Mouse (Mus musculus) limb, embryonic 15.5 days (tissue): ENCODE measurements around the gene Etv2. TPM values are rescaled to one million over a fixed set of nuclear protein-coding genes. Genes with fewer than 3 reads are reported as not detected.

Experiments
- ATAC-seq: fragments of 200-750 bp; cut with Nextera tagmentation; 2 replicates; pipeline ENCODE4 v1.8.0; 2017; ENCODE audit warnings: low read depth, moderate TSS enrichment; ENCODE audit not compliant: insufficient number of reproducible peaks, low FRiP score, low TSS enrichment
- H3K27ac ChIP-seq: fragments of 300-500 bp; sonication (generic); 2 replicates; pipeline ENCODE4 v1.5.1; 2015; ENCODE audit warnings: moderate library complexity, mild to moderate bottlenecking, inconsistent platforms
- H3K27me3 ChIP-seq: fragments of 300-500 bp; sonication (generic); 2 replicates; pipeline ENCODE4 v1.6.1; 2015; ENCODE audit warnings: inconsistent platforms
- H3K36me3 ChIP-seq: fragments of 300-500 bp; sonication (generic); 2 replicates; pipeline ENCODE4 v1.6.1; 2015; ENCODE audit warnings: inconsistent platforms
- H3K4me1 ChIP-seq: fragments of 300-500 bp; sonication (generic); 2 replicates; pipeline ENCODE4 v1.6.1; 2015; ENCODE audit warnings: inconsistent platforms
- H3K4me2 ChIP-seq: fragments of 300-500 bp; sonication (generic); 2 replicates; pipeline ENCODE4 v1.6.1; 2015; ENCODE audit warnings: mild to moderate bottlenecking, inconsistent platforms
- H3K4me3 ChIP-seq: fragments of 300-500 bp; sonication (generic); 2 replicates; pipeline ENCODE4 v1.5.1; 2015; ENCODE audit warnings: mild to moderate bottlenecking, inconsistent platforms
- H3K9ac ChIP-seq: fragments of 300-500 bp; sonication (generic); 2 replicates; pipeline ENCODE4 v1.6.1; 2015; ENCODE audit warnings: inconsistent platforms
- H3K9me3 ChIP-seq: fragments of 300-500 bp; sonication (generic); 2 replicates; pipeline ENCODE4 v1.6.1; 2016; ENCODE audit warnings: inconsistent platforms
- WGBS: fragments of 180-500 bp; shearing (Covaris S2); methylation state at CpG from one replicate; pipeline ENCODE4 v1.1.7; 2015; 5-methylcytosine and 5-hydroxymethylcytosine counted together
- microRNA-seq: library from miRNA; unstranded; fragments of <30 nt; microRNA quantifications from one replicate; pipeline ENCODE4, GENCODE M21; 2016
- polyA plus RNA-seq: library from polyadenylated mRNA; unstranded; fragments of >200 nt; fragmentation: Nextera tagmentation; extraction: Ambion mirVana; gene quantifications from 2 replicates; pipeline ENCODE4 v1.2.1, GENCODE M21; 2015

Gene Etv2
- polyA plus RNA-seq, 1 experiment from 2014 or later = not detected

- H3K4me3 ChIP-seq = no peak overlapping the region
- H3K27ac ChIP-seq = no peak overlapping the region
- H3K4me1 ChIP-seq = peaks cover 16% of the 10 kb centered on the region
- WGBS = 91% methylated on average over 10 of the region's 10 CpGs
- ATAC-seq = no peak
- H3K4me2 ChIP-seq = no peak overlapping the region
- no peaks in the 10 kb centered on the region for H3K27me3 ChIP-seq
- H3K9me3 ChIP-seq = no peaks in the 10 kb centered on the region
- peaks cover 72% of the 10 kb centered on the region for H3K36me3 ChIP-seq
- no peak overlapping the region for H3K9ac ChIP-seq
Observed at GRCm38 (mm10) chr7:30584339-30584738, 51.3 kb downstream of the Etv2 start.

Small RNA genes within 50 kb of the gene (microRNA-seq; reads per million reads assigned to microRNA genes)
- not detected for gene Mir3569

Other genes starting within 250 kb of the Etv2 start
- 78.9 and 87.7 TPM in 2 replicates for gene Tyrobp, start 222.1 kb downstream of the Etv2 start, polyA plus RNA-seq
- 2.7 and 3.3 TPM in 2 replicates for gene Hcst, start 216.0 kb downstream of the Etv2 start, polyA plus RNA-seq
- gene Nfkbid, start 214.1 kb downstream of the Etv2 start, polyA plus RNA-seq = 1.4 and 2.1 TPM in 2 replicates
- 28.6 and 32.7 TPM in 2 replicates for gene Aplp1, start 190.3 kb downstream of the Etv2 start, polyA plus RNA-seq
- 0.04 and 0.38 TPM in 2 replicates for gene Kirrel2, start 178.2 kb downstream of the Etv2 start, polyA plus RNA-seq
- gene Nphs1, start 177.5 kb downstream of the Etv2 start, polyA plus RNA-seq = 0.07 TPM in 1 of 2 replicates, not detected in the other
- 0.18 TPM in 1 of 2 replicates, not detected in the other for gene Prodh2, start 142.2 kb downstream of the Etv2 start, polyA plus RNA-seq
- 7.8 and 8.0 TPM in 2 replicates for gene Arhgap33, start 100.8 kb downstream of the Etv2 start, polyA plus RNA-seq
- gene Hspb6, start 83.7 kb downstream of the Etv2 start, polyA plus RNA-seq = 17.6 and 29.4 TPM in 2 replicates
- gene Proser3, start 83.6 kb downstream of the Etv2 start, polyA plus RNA-seq = 11.3 and 12.1 TPM in 2 replicates
- gene Lin37, start 76.0 kb downstream of the Etv2 start, polyA plus RNA-seq = 37.9 and 49.4 TPM in 2 replicates
- gene U2af1l4, start 72.6 kb downstream of the Etv2 start, polyA plus RNA-seq = 83.0 and 85.3 TPM in 2 replicates
- gene Gm49396, start 72.5 kb downstream of the Etv2 start, polyA plus RNA-seq = 12.2 and 12.4 TPM in 2 replicates
- 126 and 146 TPM in 2 replicates for gene Psenen, start 72.2 kb downstream of the Etv2 start, polyA plus RNA-seq
- 3.0 and 3.5 TPM in 2 replicates for gene Igflr1, start 70.4 kb downstream of the Etv2 start, polyA plus RNA-seq
- 7.3 and 8.1 TPM in 2 replicates for gene Kmt2b, start 47.1 kb downstream of the Etv2 start, polyA plus RNA-seq
- gene Zbtb32, start 36.9 kb downstream of the Etv2 start, polyA plus RNA-seq = 3.0 and 4.2 TPM in 2 replicates
- gene Upk1a, start 23.0 kb downstream of the Etv2 start, polyA plus RNA-seq = 0.45 and 0.58 TPM in 2 replicates
- gene Cox6b1, start 9.7 kb downstream of the Etv2 start, polyA plus RNA-seq = 739 and 763 TPM in 2 replicates
- gene Rbm42, start 14.5 kb upstream of the Etv2 start, polyA plus RNA-seq = 104 and 114 TPM in 2 replicates
- gene Haus5, start 29.1 kb upstream of the Etv2 start, polyA plus RNA-seq = 33.6 and 34.4 TPM in 2 replicates
- not detected in 2 replicates for gene Pmis2, start 35.8 kb upstream of the Etv2 start, polyA plus RNA-seq
- gene 2200002J24Rik, start 63.1 kb upstream of the Etv2 start, polyA plus RNA-seq = 1.1 and 1.4 TPM in 2 replicates
- gene Atp4a, start 76.4 kb upstream of the Etv2 start, polyA plus RNA-seq = 0.19 and 0.99 TPM in 2 replicates
- 197 and 199 TPM in 2 replicates for gene Tmem147, start 93.7 kb upstream of the Etv2 start, polyA plus RNA-seq
- 0.52 and 0.66 TPM in 2 replicates for gene Gapdhs, start 107.8 kb upstream of the Etv2 start, polyA plus RNA-seq
- gene Sbsn, start 115.6 kb upstream of the Etv2 start, polyA plus RNA-seq = 293 and 299 TPM in 2 replicates
- gene Dmkn, start 127.9 kb upstream of the Etv2 start, polyA plus RNA-seq = 913 and 939 TPM in 2 replicates
- gene Krtdap, start 152.0 kb upstream of the Etv2 start, polyA plus RNA-seq = 3,274 and 3,770 TPM in 2 replicates
- gene Ffar2, start 187.9 kb upstream of the Etv2 start, polyA plus RNA-seq = 0.27 TPM in 1 of 2 replicates, not detected in the other
- not detected in 2 replicates for gene Ffar3, start 220.3 kb upstream of the Etv2 start, polyA plus RNA-seq
- not detected in 2 replicates for gene Ffar1, start 225.7 kb upstream of the Etv2 start, polyA plus RNA-seq
- 0.04 and 0.11 TPM in 2 replicates for gene Cd22, start 244.5 kb upstream of the Etv2 start, polyA plus RNA-seq